Mouse (Mus musculus): ENCODE measurements around the gene Ldhb.

DNA sequence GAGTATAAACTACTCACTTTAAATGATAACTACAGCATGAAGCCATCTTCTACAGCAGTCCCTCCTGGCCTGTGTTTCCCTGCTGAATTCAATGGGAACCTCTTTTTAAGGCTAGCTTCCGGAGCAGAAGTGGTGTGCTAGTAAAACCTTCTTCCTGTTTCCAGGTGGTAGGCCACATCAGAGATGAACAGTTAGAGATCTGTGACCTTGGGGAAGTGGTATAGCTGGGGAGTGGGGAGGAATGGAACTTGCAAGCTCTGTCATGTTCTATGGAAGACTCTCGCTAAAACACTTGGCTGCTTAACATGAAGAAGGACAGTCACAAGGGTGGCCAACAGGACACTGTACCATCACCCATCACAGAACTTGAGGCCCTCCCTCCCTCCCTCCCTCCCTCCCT lies 54.4 kb downstream of the Ldhb start:
- no peak for TF ChIP-seq GATA1 (IDR thresholded peaks at IDR 0.05; ENCODE audit: borderline replicate concordance, low read length)
- no peak for TF ChIP-seq CTCF (IDR thresholded peaks at IDR 0.05; ENCODE audit: low read depth, low read length)
- TF ChIP-seq TAL1 (conservative IDR thresholded peaks at IDR 0.05; ENCODE audit: low read depth, low read length) = no peak
- TF ChIP-seq POLR2AphosphoS5 (IDR thresholded peaks at IDR 0.05; ENCODE audit: insufficient replicate concordance, low read depth, low read length) = no peak
- no peak for TF ChIP-seq GATA2 (IDR thresholded peaks at IDR 0.05; ENCODE audit: borderline replicate concordance, low read depth, low read length)
